Mouse (Mus musculus): ENCODE data around the gene Cnmd.

GRCm38 (mm10) chr14:79673083-79674013 lies 11.4 kb upstream of the Cnmd start:
- TF ChIP-seq EP300 (optimal IDR thresholded peaks at IDR 0.05) (no peak), CTCF (IDR thresholded peaks at IDR 0.05; ENCODE audit: low read depth) (no peak)
